Mouse (Mus musculus): ENCODE data around the gene Utf1. TPM values are rescaled to one million over a fixed set of nuclear protein-coding genes. Genes with fewer than 3 reads are reported as not detected.

Utf1 gene
- total and polyA plus RNA-seq, 3 experiments, result not detected

DNA sequence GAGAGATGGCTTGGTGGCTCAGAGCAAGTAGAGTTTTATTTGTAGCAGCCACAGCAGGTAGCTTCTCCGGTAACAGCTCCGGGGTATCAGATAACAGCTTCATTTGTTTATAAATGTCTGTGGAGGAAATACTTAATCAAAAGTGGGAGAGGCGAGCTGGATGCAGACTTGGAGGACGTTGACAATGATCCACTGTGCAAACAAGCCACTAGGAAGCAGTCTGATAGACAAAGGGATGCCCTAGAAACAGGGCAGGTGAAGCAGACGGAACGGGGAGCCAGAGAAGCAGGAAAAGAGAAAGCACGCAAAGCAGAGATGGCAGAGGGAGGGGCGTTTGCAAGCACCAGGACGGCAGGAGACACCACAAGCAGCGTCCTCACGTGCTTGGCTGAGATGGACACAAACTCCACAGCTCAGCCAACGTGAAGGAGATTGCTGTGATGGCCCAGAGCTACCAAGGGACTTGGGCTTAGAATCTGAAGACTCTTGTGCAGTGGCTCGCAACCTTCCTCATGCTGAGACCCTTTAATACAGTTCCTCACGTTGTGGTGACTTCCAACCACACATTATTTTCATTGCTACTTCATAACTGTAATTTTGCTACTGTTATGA, 27.8 kb upstream of the Utf1 start (continued):
- TF ChIP-seq MAX (IDR thresholded peaks at IDR 0.05; ENCODE audit: low read length) (0 out of 2 replicates have a peak, but pooled peaks have one; percentile 31), IRF4 (IDR thresholded peaks at IDR 0.05; ENCODE audit: low read depth, low read length) (no peak), PAX5 (IDR thresholded peaks at IDR 0.05; ENCODE audit: low read length) (no peak), ETS1 (conservative IDR thresholded peaks at IDR 0.05; ENCODE audit: low read depth, low read length) (no peak), CHD2 (IDR thresholded peaks at IDR 0.05; ENCODE audit: low read length) (no peak), MEF2A (IDR thresholded peaks at IDR 0.05; ENCODE audit: borderline replicate concordance, low read depth, low read length) (no peak), POLR2A (IDR thresholded peaks at IDR 0.05; ENCODE audit: low read depth, low read length) (no peak), HCFC1 (IDR thresholded peaks at IDR 0.05; ENCODE audit: low read depth, low read length) (no peak), MAZ (IDR thresholded peaks at IDR 0.05; ENCODE audit: low read depth, low read length) (no peak), CHD1 (IDR thresholded peaks at IDR 0.05; ENCODE audit: low read depth, low read length) (no peak), JUND (conservative IDR thresholded peaks at IDR 0.05; ENCODE audit: low read depth, low read length) (no peak; the same call in 1 of the 2 replicates), NRF1 (IDR thresholded peaks at IDR 0.05; ENCODE audit: low read depth, low read length) (no peak)

DNA sequence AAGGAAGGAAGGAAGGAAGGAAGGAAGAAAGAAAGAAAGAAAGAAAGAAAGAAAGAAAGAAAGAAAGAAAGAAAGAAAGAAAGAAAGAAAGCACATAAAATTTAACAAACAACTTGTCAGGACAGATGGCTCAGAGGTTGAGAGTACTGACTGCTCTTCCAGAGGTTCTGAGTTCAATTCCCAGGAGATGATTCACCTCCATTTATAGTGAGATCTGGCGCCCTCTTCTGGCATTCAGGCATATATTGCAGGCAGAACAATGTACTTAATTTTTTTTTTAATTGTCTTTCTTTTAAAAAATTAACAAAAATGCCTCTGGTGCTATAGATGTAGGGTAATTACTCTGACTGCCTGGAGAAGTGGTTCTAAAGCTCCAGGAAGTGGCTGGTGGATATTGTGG, 27.2 kb upstream of the Utf1 start:
- Histone ChIP-seq H3K9me3 (replicated peaks; ENCODE audit: low read length) (no peaks in the 10 kb centered on the region), H3K4me2 (ENCODE audit: insufficient read depth, low read depth, poor library complexity, severe bottlenecking) (no peak overlapping the region), H3K27me3 (replicated peaks) (peaks cover 9% of the 10 kb centered on the region), H3K9ac (ENCODE audit: insufficient read depth, low read depth) (no peak overlapping the region), H3K79me2 (replicated peaks; ENCODE audit: control insufficient read depth, extremely low read depth, insufficient read depth, poor library complexity, severe bottlenecking) (no peaks in the 10 kb centered on the region), H3K4me1 (ENCODE audit: control insufficient read depth in 1 of 2, insufficient read depth in 2 of 2) (peaks cover 4 to 31% of the 10 kb centered on the region in 2 experiments; a peak in 3 of 4 replicates), H3K36me3 (replicated peaks in 1 of 2; ENCODE audit: control insufficient read depth in 1 of 2, insufficient read depth in 1 of 2, low read length in 1 of 2) (peaks cover 0 to 2% of the 10 kb centered on the region in 2 experiments), H3K27ac (ENCODE audit: insufficient read depth, low read depth) (no peak overlapping the region), H3K4me3 (replicated peaks in 1 of 3; ENCODE audit: low read depth in 2 of 3, low read length in 2 of 3, poor library complexity in 1 of 3) (no peak overlapping the region)
- peak; percentile 31; the same call in 1 of the 2 replicates for TF ChIP-seq MAZ (IDR thresholded peaks at IDR 0.05; ENCODE audit: low read depth, low read length)
- TF ChIP-seq PAX5 (IDR thresholded peaks at IDR 0.05; ENCODE audit: low read length), result no peak
- 0 out of 2 replicates have a peak, but pooled peaks have one; percentile 12 for TF ChIP-seq KAT2A (IDR thresholded peaks at IDR 0.05; ENCODE audit: insufficient replicate concordance, low read length)
- TF ChIP-seq BHLHE40 (IDR thresholded peaks at IDR 0.05; ENCODE audit: low read depth, low read length), result no peak
- TF ChIP-seq ZNF384 (IDR thresholded peaks at IDR 0.05; ENCODE audit: low read depth, low read length), result peak; percentile 87
- no peak for TF ChIP-seq ZKSCAN1 (IDR thresholded peaks at IDR 0.05; ENCODE audit: borderline replicate concordance, low read depth, low read length)
- no peak for TF ChIP-seq JUN (IDR thresholded peaks at IDR 0.05; ENCODE audit: insufficient read depth, low read depth, low read length)
- 0 out of 2 replicates have a peak, but pooled peaks have one; percentile 18 for TF ChIP-seq MYC (IDR thresholded peaks at IDR 0.05; ENCODE audit: low read depth, low read length)
- TF ChIP-seq HCFC1 (IDR thresholded peaks at IDR 0.05; ENCODE audit: low read depth, low read length), result no peak
- TF ChIP-seq MAFK (IDR thresholded peaks at IDR 0.05; ENCODE audit: insufficient replicate concordance, low read length), result no peak
- peak; percentile 55 for TF ChIP-seq SMC3 (IDR thresholded peaks at IDR 0.05; ENCODE audit: low read depth, low read length)
- TF ChIP-seq TBP (conservative IDR thresholded peaks at IDR 0.05; ENCODE audit: low read depth, low read length), result peak; percentile 75; the same call in 1 of the 2 replicates
- no peak for TF ChIP-seq UBTF (IDR thresholded peaks at IDR 0.05; ENCODE audit: low read depth, low read length)
- 0 out of 2 replicates have a peak, but pooled peaks have one; percentile 31 for TF ChIP-seq E2F4 (IDR thresholded peaks at IDR 0.05; ENCODE audit: insufficient replicate concordance, low read depth, low read length)
- TF ChIP-seq CHD2 (IDR thresholded peaks at IDR 0.05; ENCODE audit: low read length), result no peak
- TF ChIP-seq GABPA (IDR thresholded peaks at IDR 0.05; ENCODE audit: insufficient replicate concordance, low read depth, low read length), result no peak
- peak; percentile 28; the same call in 1 of the 2 replicates for TF ChIP-seq ELF1 (IDR thresholded peaks at IDR 0.05; ENCODE audit: low read depth, low read length)
- TF ChIP-seq CTCF (conservative IDR thresholded peaks at IDR 0.05 in 1 of 2, IDR thresholded peaks at IDR 0.05 in 1 of 2; ENCODE audit: low read depth in 2 of 2, low read length in 2 of 2), result peak; percentile 31 to 74
- TF ChIP-seq ZMIZ1 (IDR thresholded peaks at IDR 0.05; ENCODE audit: low read depth, low read length), result 0 out of 2 replicates have a peak, but pooled peaks have one; percentile 10
- peak; percentile 52 for TF ChIP-seq RAD21 (IDR thresholded peaks at IDR 0.05; ENCODE audit: low read depth, low read length)
- TF ChIP-seq SIN3A (IDR thresholded peaks at IDR 0.05; ENCODE audit: low read length), result peak; percentile 34
- TF ChIP-seq IRF4 (IDR thresholded peaks at IDR 0.05; ENCODE audit: low read depth, low read length), result 0 out of 2 replicates have a peak, but pooled peaks have one; percentile 3
- peak; percentile 72 for DNase-seq (ENCODE audit: extremely low read depth)
- in situ Hi-C loops (cut with MboI; ENCODE audit: low pct_ligation_motif_present, low pct_unique_long_range_greater_than_20kb, low sequenced_read_pairs), result loop anchor here (10.0 kb wide), 1 partner anchor 218 kb away; the partner anchor contains the start of gene Mtg1
- dilution Hi-C loops (cut with MboI; ENCODE audit: extremely low pct_ligation_motif_present, extremely low pct_unique_long_range_greater_than_20kb, low sequenced_read_pairs), result no loop called here
